Mouse (Mus musculus): ENCODE data around the gene Kcnj9.

GRCm38 (mm10) chr1:172281522-172282254 lies 47.4 kb downstream of the Kcnj9 start:
- no peak for TF ChIP-seq POLR2A (IDR thresholded peaks at IDR 0.05; ENCODE audit: insufficient read length, low read depth)
- no peak for TF ChIP-seq POLR2AphosphoS2 (IDR thresholded peaks at IDR 0.05; ENCODE audit: insufficient read length, low read depth)
- TF ChIP-seq MAX (IDR thresholded peaks at IDR 0.05; ENCODE audit: low read depth): no peak
- TF ChIP-seq MYOD1 (IDR thresholded peaks at IDR 0.05; ENCODE audit: control insufficient read depth in 1 of 3, insufficient read length in 2 of 3, low read depth in 2 of 3): no peak
- TF ChIP-seq MYOG (IDR thresholded peaks at IDR 0.05; ENCODE audit: control insufficient read depth in 1 of 3, insufficient read depth in 1 of 3, insufficient read length in 2 of 3, low read depth in 2 of 3): no peak
- TF ChIP-seq USF1 (IDR thresholded peaks at IDR 0.05; ENCODE audit: low read depth): no peak
- no peak for TF ChIP-seq TCF12 (IDR thresholded peaks at IDR 0.05; ENCODE audit: insufficient read depth, poor library complexity, severe bottlenecking)
- TF ChIP-seq REST (IDR thresholded peaks at IDR 0.05; ENCODE audit: insufficient read depth, insufficient read length): no peak
- no peak for TF ChIP-seq E2F4 (IDR thresholded peaks at IDR 0.05; ENCODE audit: insufficient read depth)

Data from myocyte (in vitro differentiated cells).